Mouse (Mus musculus) ES-CJ7 (cell line): Measurements from ENCODE around the gene Dhrs7c.

ENCODE experiments used
- DNase-seq: peaks from one replicate; pipeline ENCODE4 v3.0.0; 2011; ENCODE audit warnings: low read depth, low spot score

Gene Dhrs7c

GRCm38 (mm10) chr11:67797931-67798330 lies at the start of gene Dhrs7c:
Gene Dhrs7c, plus strand, starts transcription at chr11:67798187.
- DNase-seq: no peak

DNA sequence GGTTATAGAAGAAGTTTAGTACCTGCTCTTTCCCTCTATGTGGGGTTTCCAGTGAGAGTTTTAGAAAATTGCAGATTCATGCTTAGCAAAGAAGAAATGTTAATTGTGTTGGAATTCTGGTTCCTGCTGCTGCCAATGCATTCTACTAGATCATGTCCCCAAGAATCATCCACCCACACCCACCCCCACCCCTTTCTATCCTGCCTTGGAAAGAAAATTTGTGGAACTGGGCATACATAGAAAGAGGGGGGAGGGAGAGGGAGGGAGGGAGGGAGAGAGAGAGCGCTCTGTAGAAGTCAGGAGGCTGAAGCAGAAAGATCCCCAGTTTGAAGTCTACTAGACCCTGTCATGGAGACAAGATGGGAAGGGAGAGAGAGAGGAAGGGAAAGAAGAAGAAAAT lies 41.7 kb upstream of the Dhrs7c start:
- DNase-seq: no peak

DNA sequence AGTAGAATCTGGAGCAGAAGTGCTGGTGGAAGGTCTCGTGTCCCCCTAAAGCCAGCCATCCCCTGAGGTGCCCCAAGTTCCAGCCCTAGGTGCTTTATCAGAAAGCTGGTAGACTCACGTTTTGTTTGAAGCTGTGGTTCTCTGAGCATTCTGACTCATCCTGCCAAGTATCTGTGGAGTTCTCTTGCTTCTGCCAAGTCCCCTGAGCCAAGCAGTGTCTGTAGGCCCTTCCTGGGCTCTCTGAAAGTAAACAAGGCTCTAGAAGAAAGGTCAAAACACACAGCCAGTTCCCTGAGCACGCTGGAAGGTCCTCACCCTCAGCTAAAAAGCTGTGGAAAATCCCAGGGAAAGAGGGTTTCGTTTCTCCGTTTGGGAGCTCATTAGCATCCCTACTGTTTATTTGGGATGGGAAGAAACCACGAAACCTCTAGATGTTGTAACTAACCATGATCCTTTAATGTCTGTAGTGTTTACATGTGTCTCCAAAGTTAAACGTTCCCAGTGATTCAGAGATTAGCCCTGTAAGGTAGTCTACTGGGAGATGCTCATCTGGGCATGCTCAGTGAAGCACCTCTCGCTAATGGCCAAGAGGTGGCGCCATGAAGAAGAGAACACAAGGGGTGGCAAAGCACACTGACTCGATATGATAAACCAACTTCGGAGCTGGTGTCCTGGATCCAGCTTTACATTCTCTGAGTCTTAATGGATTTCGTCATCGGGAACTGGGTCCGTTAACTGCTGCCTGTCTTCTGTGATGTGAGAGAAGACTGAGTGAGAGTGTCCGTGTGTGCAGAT lies 40.4 kb upstream of the Dhrs7c start:
- peak; percentile 17 for DNase-seq

DNA sequence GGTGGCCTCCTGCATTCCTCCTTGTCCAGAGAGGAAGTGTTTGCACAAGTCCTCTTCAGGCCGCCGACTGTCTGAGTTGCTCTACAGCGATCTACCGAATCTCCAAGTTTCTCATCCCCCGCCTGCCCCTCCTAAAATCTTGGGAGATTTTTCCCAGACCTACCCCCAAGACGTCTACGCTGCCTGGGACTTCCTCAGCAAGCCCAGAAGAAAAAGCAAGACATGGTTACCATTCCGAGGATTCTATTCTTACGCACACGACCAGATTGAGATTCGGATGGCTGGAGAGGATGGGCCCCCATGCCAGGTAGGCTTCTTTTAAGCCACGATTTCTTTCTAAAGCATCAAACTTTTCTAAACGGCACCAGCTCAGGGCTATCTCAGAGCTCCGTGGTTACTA lies 26.9 kb upstream of the Dhrs7c start, which contains the start of gene Glp2r:
Gene Glp2r (minus strand): TSS at position 101 of the 400 bp plus-strand sequence.
- DNase-seq: no peak

DNA sequence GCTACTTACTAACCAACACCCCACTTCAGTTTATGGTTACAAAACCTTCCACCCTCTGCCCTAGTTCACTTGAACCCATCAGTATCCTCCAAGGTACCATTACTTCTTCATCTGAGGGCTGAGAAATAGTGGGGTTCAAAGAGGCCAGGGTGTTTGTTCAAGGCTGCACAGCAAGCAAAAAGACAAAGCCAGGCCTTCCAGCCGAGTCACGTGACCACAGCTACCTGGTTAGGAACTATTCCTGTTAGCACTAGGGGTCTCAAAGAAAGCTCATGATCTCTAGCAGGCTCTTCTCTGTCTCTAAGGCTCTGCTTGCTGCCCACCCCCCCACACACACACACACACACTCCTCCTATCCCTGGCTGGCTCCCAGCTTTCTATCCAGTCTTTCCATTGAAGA lies 26.3 kb upstream of the Dhrs7c start:
- no peak for DNase-seq

DNA sequence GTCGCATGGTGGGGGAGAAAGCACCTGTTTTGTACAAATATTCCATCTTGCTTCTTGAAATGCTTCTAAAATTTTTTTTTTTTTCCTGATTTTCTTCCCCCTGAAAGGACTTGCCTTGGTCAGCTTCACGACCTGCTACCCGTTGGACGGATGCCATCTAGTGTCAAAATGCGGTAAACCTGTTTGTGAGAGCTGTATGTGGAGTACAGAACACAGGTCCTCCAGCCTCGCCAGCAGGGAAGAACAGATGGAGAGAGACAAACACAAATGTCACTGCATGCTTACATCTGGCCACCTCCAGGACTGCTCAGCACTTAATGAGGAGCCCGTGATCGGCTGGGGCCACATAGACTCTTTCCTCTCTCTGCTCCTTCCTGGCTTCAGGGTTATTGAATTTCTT lies 25.4 kb upstream of the Dhrs7c start:
- DNase-seq: peak; percentile 61

DNA sequence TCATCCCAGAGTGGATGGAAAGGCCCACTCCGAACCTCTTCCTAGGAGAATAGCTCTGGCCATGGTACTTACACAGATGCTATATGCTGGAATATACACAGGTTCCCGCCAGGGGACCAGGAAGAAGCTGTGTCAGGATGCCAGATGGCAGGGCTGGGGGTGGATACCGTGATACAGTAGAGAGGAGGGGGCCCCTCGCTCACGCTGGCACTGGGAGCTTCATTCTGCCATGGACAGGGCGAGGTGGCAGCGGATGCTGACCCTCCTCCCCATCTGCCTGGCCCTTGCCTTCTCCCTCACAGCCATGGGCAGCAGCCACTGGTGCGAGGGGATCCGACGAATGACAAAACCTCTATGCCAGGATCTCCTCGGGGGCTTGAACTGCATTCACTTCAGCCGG lies 23.6 kb upstream of the Dhrs7c start, which contains the start of gene Gsg1l2:
Gene Gsg1l2 (plus strand): TSS at position 230 of the 400 bp plus-strand sequence.
- DNase-seq: no peak

DNA sequence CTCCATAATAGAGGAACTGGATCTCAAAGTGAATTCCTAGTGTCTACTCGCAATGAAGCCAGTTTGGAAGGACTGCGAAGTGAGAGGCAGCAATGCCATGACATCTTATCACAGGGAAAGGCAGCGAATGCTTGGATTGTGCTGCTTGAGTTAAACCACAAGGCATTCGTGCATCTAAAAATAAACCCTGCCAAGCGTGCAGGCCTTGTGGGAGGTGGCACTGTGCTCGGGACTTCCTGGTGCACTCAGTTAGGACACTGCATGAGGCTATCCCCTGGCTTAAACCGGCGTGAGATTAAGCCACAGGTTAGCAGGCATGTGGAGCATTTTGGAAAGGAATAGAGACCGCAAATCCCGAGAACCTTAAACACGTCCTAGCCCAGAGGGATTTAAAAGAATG lies 7.8 kb upstream of the Dhrs7c start:
- DNase-seq: no peak

- no peak for DNase-seq
These were observed 2.2 kb downstream of the Dhrs7c start for GRCm38 (mm10) chr11:67800130-67800723.

- DNase-seq: no peak
These were observed 3.2 kb downstream of the Dhrs7c start for GRCm38 (mm10) chr11:67801169-67801568.

- no peak for DNase-seq
These were observed 7.6 kb downstream of the Dhrs7c start for GRCm38 (mm10) chr11:67805538-67805937.

- DNase-seq: peak; percentile 18
These were observed 9.0 kb downstream of the Dhrs7c start for GRCm38 (mm10) chr11:67806832-67807597.

GRCm38 (mm10) chr11:67808051-67808450 lies 10.1 kb downstream of the Dhrs7c start:
- DNase-seq: no peak

DNA sequence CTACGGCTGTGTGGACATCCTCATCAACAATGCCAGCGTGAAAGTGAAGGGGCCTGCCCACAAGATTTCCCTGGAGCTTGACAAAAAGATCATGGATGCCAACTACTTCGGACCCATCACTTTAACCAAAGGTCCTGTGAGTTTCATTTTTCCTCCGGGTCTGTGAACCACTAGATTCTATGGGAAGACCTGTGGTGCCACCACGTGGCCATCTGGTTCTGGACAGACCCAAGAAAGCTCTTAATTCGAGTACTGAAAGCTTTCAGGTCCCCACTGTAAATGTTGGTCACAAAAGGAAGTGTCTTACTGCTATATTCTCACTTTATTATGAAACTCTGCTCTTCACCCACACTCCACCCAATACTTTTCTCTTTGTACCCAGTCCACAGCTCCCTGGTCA lies 13.5 kb downstream of the Dhrs7c start:
- no peak for DNase-seq

GRCm38 (mm10) chr11:67819604-67820003 lies 21.6 kb downstream of the Dhrs7c start:
- DNase-seq: peak; percentile 37

- DNase-seq: peak; percentile 52
These were observed 22.2 kb downstream of the Dhrs7c start for GRCm38 (mm10) chr11:67820221-67820620.

DNA sequence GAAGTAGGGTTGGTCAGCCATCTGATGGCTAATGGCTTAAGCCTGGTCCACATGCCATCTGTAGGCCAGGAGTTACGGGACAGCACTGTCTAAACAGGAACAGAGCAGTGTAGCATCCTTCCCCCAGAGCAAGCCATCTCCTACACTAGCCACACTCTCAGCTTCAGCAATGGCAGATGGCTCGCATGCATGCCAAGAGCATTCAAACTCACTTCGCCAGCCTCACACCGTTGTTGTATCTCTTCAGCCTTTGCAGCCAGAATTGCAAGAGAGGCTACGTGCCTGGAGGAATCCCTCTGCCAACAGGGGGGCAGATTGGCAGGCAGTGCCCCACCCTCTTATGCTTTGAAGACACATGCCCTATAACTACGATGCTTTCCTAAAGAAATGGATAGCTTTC lies 23.6 kb downstream of the Dhrs7c start:
- DNase-seq: no peak

GRCm38 (mm10) chr11:67828360-67829059 lies 30.5 kb downstream of the Dhrs7c start:
- no peak for DNase-seq

DNA sequence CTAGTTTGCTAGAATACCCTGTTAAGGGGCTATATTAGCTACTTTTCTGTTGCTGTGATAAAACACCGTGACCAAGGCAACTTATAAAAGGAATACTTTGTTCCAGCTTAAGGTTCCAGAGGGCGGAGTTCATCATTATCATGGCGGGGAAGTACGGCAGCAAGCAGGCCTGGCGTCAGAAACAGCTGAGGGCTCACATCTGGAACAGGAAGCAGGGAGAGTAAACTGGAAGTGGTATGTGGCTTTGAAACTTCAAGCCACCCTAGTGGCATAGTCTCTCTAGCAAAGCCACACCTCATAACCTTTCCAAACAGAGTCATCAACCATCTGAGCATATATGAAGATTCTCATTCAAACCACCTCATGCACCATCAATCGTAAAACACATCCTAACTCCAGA lies 31.5 kb downstream of the Dhrs7c start:
- DNase-seq: no peak

- DNase-seq: no peak
These were observed 33.8 kb downstream of the Dhrs7c start for GRCm38 (mm10) chr11:67831820-67832219.

- DNase-seq: no peak
These were observed 37.6 kb downstream of the Dhrs7c start for GRCm38 (mm10) chr11:67835408-67836078.
